Mouse (Mus musculus) large intestine, adult 2 months (tissue): ENCODE data around the gene Aldh1a2. TPM values are rescaled to one million over a fixed set of nuclear protein-coding genes. Genes with fewer than 3 reads are reported as not detected.

Experiments
- DNase-seq: peaks from one replicate; pipeline ENCODE4 v3.0.0-alpha.2; 2012; ENCODE audit warnings: low read depth, low spot score
- whole genome bisulfite sequencing: fragments of 180-500 bp; shearing (Covaris S2); methylation state at CpG from one replicate; pipeline ENCODE4 v1.1.7; 2018; 5-methylcytosine and 5-hydroxymethylcytosine counted together
- polyA plus RNA-seq: library from polyadenylated mRNA; depleted of rRNA; stranded (reverse); fragments of >200 nt; gene quantifications from 2 replicates; pipeline ENCODE4 v1.2.3, GENCODE M21; 2012; rRNA removed

The Aldh1a2 gene
- polyA plus RNA-seq, 1 experiment: 9.6 TPM

GRCm38 (mm10) chr9:71336674-71337073 is 121.1 kb downstream of the Aldh1a2 start:
- no peak for DNase-seq
- WGBS: 25% methylated on average over 4 of the region's 4 CpGs

GRCm38 (mm10) chr9:71337425-71337824 is 121.8 kb downstream of the Aldh1a2 start:
- 85% methylated on average over 3 of the region's 3 CpGs for WGBS

GRCm38 (mm10) chr9:71340116-71340515 is 124.5 kb downstream of the Aldh1a2 start:
- WGBS: 53% methylated on average over 5 of the region's 5 CpGs
- no peak for DNase-seq

More at GRCm38 (mm10) chr9:71337425-71337824, 121.8 kb downstream of the Aldh1a2 start:
- no peak for DNase-seq

Other genes starting within 250 kb of the Aldh1a2 start
- gene Aqp9, start 47.1 kb upstream of the Aldh1a2 start, polyA plus RNA-seq: 0.25 and 0.33 TPM in 2 replicates